Mouse (Mus musculus) heart, postnatal 0 days (tissue): ENCODE measurements at regions not wholly inside any gene's neighbourhood (a gene's known extent, or its start where the extent isn't known, plus 50 kb on each side); places are given as distances from the start of the nearest gene placed in this dataset.
"Not testable (repeated sequence)": the region's sequence is repeated elsewhere in the genome, so short reads cannot be mapped to it uniquely, and the experiment has no call there.

ENCODE experiments used
- ATAC-seq: fragments of 200-750 bp; cut with Nextera tagmentation; 2 replicates; pipeline ENCODE4 v1.8.0; 2017; ENCODE audit warnings: low read depth, moderate number of reproducible peaks, moderate library complexity; ENCODE audit not compliant: insufficient read depth
- DNase-seq: peaks from one replicate; pipeline ENCODE4 v3.0.0-alpha.2; 2016; ENCODE audit warnings: low spot score
- H3K27ac ChIP-seq: fragments of 300-500 bp; sonication (generic); 2 replicates; pipeline ENCODE4 v1.5.1; 2014; ENCODE audit warnings: low read depth, mild to moderate bottlenecking
- H3K27me3 ChIP-seq: fragments of 300-500 bp; sonication (generic); 2 replicates; pipeline ENCODE4 v1.6.1; 2014; ENCODE audit warnings: low read length, mixed read lengths; ENCODE audit not compliant: control insufficient read depth, insufficient read depth
- H3K36me3 ChIP-seq: fragments of 300-500 bp; sonication (generic); replicated peaks from 2 replicates; pipeline ENCODE4 v1.6.1; 2014; ENCODE audit warnings: low read length, mixed read lengths; ENCODE audit not compliant: control insufficient read depth, insufficient read depth
- H3K4me1 ChIP-seq: fragments of 300-500 bp; sonication (generic); 2 replicates; pipeline ENCODE4 v1.6.1; 2014; ENCODE audit warnings: antibody characterized with exemption; ENCODE audit not compliant: control insufficient read depth, insufficient read depth
- H3K4me2 ChIP-seq: fragments of 300-500 bp; sonication (generic); 2 replicates; pipeline ENCODE4 v1.6.1; 2014; ENCODE audit warnings: low read depth, mild to moderate bottlenecking, low read length, moderate library complexity
- H3K4me3 ChIP-seq: fragments of 300-500 bp; sonication (generic); 2 replicates; pipeline ENCODE4 v1.5.1; 2014; ENCODE audit warnings: low read depth, low read length
- H3K9ac ChIP-seq: fragments of 300-500 bp; sonication (generic); replicated peaks from 2 replicates; pipeline ENCODE4 v1.6.1; 2014; ENCODE audit warnings: low read depth, low read length, mixed read lengths
- H3K9me3 ChIP-seq: fragments of 300-500 bp; sonication (generic); replicated peaks from 2 replicates; pipeline ENCODE4 v1.6.1; 2016; ENCODE audit warnings: low read length; ENCODE audit not compliant: control insufficient read depth
- CTCF ChIP-seq: IDR thresholded peaks from 2 replicates; pipeline ENCODE4 v1.5.1; 2016; ENCODE audit warnings: antibody characterized with exemption, control low read depth, low read depth
- EP300 ChIP-seq: IDR thresholded peaks from 2 replicates; pipeline ENCODE4 v1.6.1; 2016; ENCODE audit warnings: antibody characterized with exemption, low read depth
- WGBS: fragments of 180-500 bp; shearing (Covaris S2); extraction: QIAGEN DNeasy Blood & Tissue Kit; methylation state at CpG from one replicate; pipeline ENCODE4 v1.1.7; 2014; 5-methylcytosine and 5-hydroxymethylcytosine counted together

- 76% methylated on average over 5 of the region's 5 CpGs for WGBS
- Histone ChIP-seq H3K4me1 (no peaks in the 10 kb centered on the region), H3K4me3 (no peak overlapping the region), H3K9ac (no peak overlapping the region), H3K27ac (no peak overlapping the region), H3K9me3 (no peaks in the 10 kb centered on the region), H3K4me2 (no peak overlapping the region), H3K36me3 (no peaks in the 10 kb centered on the region), H3K27me3 (no peaks in the 10 kb centered on the region)
- no peak for ATAC-seq
- no peak for DNase-seq
- no peak for TF ChIP-seq CTCF
- no peak for TF ChIP-seq EP300
These were observed 181.5 kb downstream of the Diras2 start for GRCm38 (mm10) chr13:52349606-52350005.

GRCm38 (mm10) chr13:52352576-52352975, 178.5 kb downstream of the Diras2 start:
- no peaks in the 10 kb centered on the region for H3K27me3 ChIP-seq
- no peak overlapping the region for H3K9ac ChIP-seq
- H3K4me1 ChIP-seq: no peaks in the 10 kb centered on the region
- DNase-seq (no peak), ATAC-seq (no peak)
- no peaks in the 10 kb centered on the region for H3K36me3 ChIP-seq
- WGBS: 74% methylated on average over 4 of the region's 4 CpGs
- no peak overlapping the region for H3K4me3 ChIP-seq
- no peaks in the 10 kb centered on the region for H3K9me3 ChIP-seq
- TF ChIP-seq EP300 (no peak), CTCF (peak; percentile 62)
- no peak overlapping the region for H3K27ac ChIP-seq
- no peak overlapping the region for H3K4me2 ChIP-seq

GRCm38 (mm10) chr13:52353437-52353836, 177.6 kb downstream of the Diras2 start:
- H3K4me2 ChIP-seq: no peak overlapping the region
- H3K4me3 ChIP-seq: no peak overlapping the region
- no peak for ATAC-seq
- H3K4me1 ChIP-seq: no peaks in the 10 kb centered on the region
- WGBS: 81% methylated on average over 3 of the region's 3 CpGs
- H3K9me3 ChIP-seq: no peaks in the 10 kb centered on the region
- H3K9ac ChIP-seq: no peak overlapping the region
- no peaks in the 10 kb centered on the region for H3K36me3 ChIP-seq
- H3K27ac ChIP-seq: no peak overlapping the region
- TF ChIP-seq EP300 (no peak), CTCF (no peak)
- no peaks in the 10 kb centered on the region for H3K27me3 ChIP-seq
- DNase-seq: no peak

- H3K9ac ChIP-seq: no peak overlapping the region
- no peak for DNase-seq
- no peaks in the 10 kb centered on the region for H3K36me3 ChIP-seq
- H3K4me2 ChIP-seq: no peak overlapping the region
- TF ChIP-seq EP300 (no peak), CTCF (no peak)
- H3K4me1 ChIP-seq: no peaks in the 10 kb centered on the region
- ATAC-seq: no peak
- H3K27me3 ChIP-seq: no peaks in the 10 kb centered on the region
- H3K27ac ChIP-seq: no peak overlapping the region
- no peak overlapping the region for H3K4me3 ChIP-seq
- 69% methylated on average over 2 of the region's 2 CpGs for WGBS
- H3K9me3 ChIP-seq: no peaks in the 10 kb centered on the region
These were observed 177.1 kb downstream of the Diras2 start for GRCm38 (mm10) chr13:52353966-52354365.

GRCm38 (mm10) chr13:52355921-52356320, 175.2 kb downstream of the Diras2 start:
- H3K4me2 ChIP-seq, DNase-seq, H3K27ac ChIP-seq, H3K36me3 ChIP-seq, H3K9ac ChIP-seq, H3K27me3 ChIP-seq, H3K9me3 ChIP-seq, ATAC-seq, H3K4me3 ChIP-seq, H3K4me1 ChIP-seq: not testable (repeated sequence)
- 90% methylated on average over 3 of the region's 4 CpGs for WGBS

- H3K9me3 ChIP-seq, H3K27me3 ChIP-seq, H3K4me1 ChIP-seq, ATAC-seq, DNase-seq, H3K9ac ChIP-seq, H3K4me3 ChIP-seq, H3K4me2 ChIP-seq, H3K27ac ChIP-seq, H3K36me3 ChIP-seq: not testable (repeated sequence)
- 66% methylated on average over 4 of the region's 4 CpGs for WGBS
These were observed 171.7 kb downstream of the Diras2 start for GRCm38 (mm10) chr13:52359332-52359731.
